Mouse (Mus musculus) kidney, embryonic 16.5 days (tissue): ENCODE data around the gene Ezh2. TPM values are rescaled to one million over a fixed set of nuclear protein-coding genes. Genes with fewer than 3 reads are reported as not detected.
A peak's percentile ranks its signal among the peaks of the same experiment; 100 is the strongest.

Source experiments
- ATAC-seq: fragments of 200-750 bp; cut with Nextera tagmentation; 2 replicates; pipeline ENCODE4 v1.8.0; 2017; ENCODE audit warnings: moderate TSS enrichment; ENCODE audit not compliant: low FRiP score, low TSS enrichment
- H3K27ac ChIP-seq: fragments of 300-500 bp; sonication (generic); 2 replicates; pipeline ENCODE4 v1.5.1; 2014; ENCODE audit warnings: low read length
- H3K27me3 ChIP-seq: fragments of 300-500 bp; sonication (generic); 2 replicates; pipeline ENCODE4 v1.6.1; 2014; ENCODE audit warnings: low read length, control low read depth, mixed read lengths; ENCODE audit not compliant: insufficient read depth
- H3K36me3 ChIP-seq: fragments of 300-500 bp; sonication (generic); 2 replicates; pipeline ENCODE4 v1.6.1; 2014; ENCODE audit warnings: low read length, control low read depth, mixed read lengths; ENCODE audit not compliant: insufficient read depth
- H3K4me1 ChIP-seq: fragments of 300-500 bp; sonication (generic); 2 replicates; pipeline ENCODE4 v1.6.1; 2014; ENCODE audit warnings: low read length, control low read depth, mixed read lengths; ENCODE audit not compliant: insufficient read depth
- H3K4me2 ChIP-seq: fragments of 300-500 bp; sonication (generic); replicated peaks from 2 replicates; pipeline ENCODE4 v1.6.1; 2014; ENCODE audit warnings: low read depth, low read length
- H3K4me3 ChIP-seq: fragments of 300-500 bp; sonication (generic); 2 replicates; pipeline ENCODE4 v1.5.1; 2014; ENCODE audit warnings: mild to moderate bottlenecking, low read length
- H3K9ac ChIP-seq: fragments of 300-500 bp; sonication (generic); replicated peaks from 2 replicates; pipeline ENCODE4 v1.6.1; 2014; ENCODE audit warnings: low read length
- H3K9me3 ChIP-seq: fragments of 300-500 bp; sonication (generic); 2 replicates; pipeline ENCODE4 v1.6.1; 2016; ENCODE audit warnings: low read length, control low read depth
- WGBS: fragments of 180-500 bp; shearing (Covaris S2); extraction: QIAGEN DNeasy Blood & Tissue Kit; methylation state at CpG from one replicate; pipeline ENCODE4 v1.1.7; 2014; 5-methylcytosine and 5-hydroxymethylcytosine counted together
- polyA plus RNA-seq: library from polyadenylated mRNA; unstranded; fragments of >200 nt; fragmentation: Nextera tagmentation; extraction: Ambion mirVana; gene quantifications from 2 replicates; pipeline ENCODE4 v1.2.1, GENCODE M21; 2015

The Ezh2 gene
- polyA plus RNA-seq, 1 experiment from 2014 or later: 85.0 TPM

- H3K27ac ChIP-seq: no peak overlapping the region
- WGBS: 84% methylated on average over 4 of the region's 4 CpGs
- peak; percentile 57; the same call in 1 of the 2 replicates for ATAC-seq
- H3K9me3 ChIP-seq: no peaks in the 10 kb centered on the region
- no peak overlapping the region for H3K4me3 ChIP-seq
- no peak overlapping the region for H3K4me2 ChIP-seq
- H3K36me3 ChIP-seq: peaks cover 5% of the 10 kb centered on the region; the same call in 1 of the 2 replicates
- no peaks in the 10 kb centered on the region for H3K27me3 ChIP-seq
- H3K9ac ChIP-seq: no peak overlapping the region
- no peaks in the 10 kb centered on the region for H3K4me1 ChIP-seq
Observed at GRCm38 (mm10) chr6:47494562-47494961, 100.6 kb downstream of the Ezh2 start.

- Histone ChIP-seq H3K27ac (no peak overlapping the region), H3K9me3 (no peaks in the 10 kb centered on the region), H3K4me2 (no peak overlapping the region), H3K27me3 (no peaks in the 10 kb centered on the region), H3K4me3 (no peak overlapping the region), H3K9ac (no peak overlapping the region), H3K4me1 (no peaks in the 10 kb centered on the region), H3K36me3 (peaks cover 3% of the 10 kb centered on the region; the same call in 1 of the 2 replicates)
- ATAC-seq: no peak
- WGBS: 91% methylated on average over 1 of the region's 1 CpGs
Observed at GRCm38 (mm10) chr6:47482027-47482426, 113.1 kb downstream of the Ezh2 start.

Other genes with a start within 250 kb of the Ezh2 start
- gene Cul1, start 141.9 kb downstream of the Ezh2 start, polyA plus RNA-seq: 133 and 140 TPM in 2 replicates
- gene Pdia4, start 218.1 kb upstream of the Ezh2 start, polyA plus RNA-seq: 397 and 399 TPM in 2 replicates
- gene Zfp786, start 235.5 kb upstream of the Ezh2 start, polyA plus RNA-seq: 3.6 and 3.9 TPM in 2 replicates
- 9.1 and 10.8 TPM in 2 replicates for gene Zfp398, start 240.3 kb upstream of the Ezh2 start, polyA plus RNA-seq